8 mouse cellular contexts compared by ENCODE assay signal in genomic region chr17:78455114-78455513, GRCm38 (mm10). TPM values are rescaled to one million over a fixed set of nuclear protein-coding genes. Genes with fewer than 3 reads are reported as not detected.
DNase-seq lines count a peak whose midpoint lies in the region; ATAC-seq lines count a peak whose summit lies in the region.

No protein-coding gene starts in this region.

- H3K4me3 ChIP-seq in forebrain, embryonic 11.5 days (ENCODE audit: low read depth, low read length): no peak overlapping the region

- no peak overlapping the region for H3K4me2 ChIP-seq in forebrain, embryonic 11.5 days (ENCODE audit: low read depth, low read length, severe bottlenecking)

- intact Hi-C loops in heart, postnatal 25 days (cut with DNase I): loop anchor here (1.0 to 10.0 kb wide), 2 partner anchors 258 to 400 kb away; no protein-coding TSS in a partner anchor

- 42% methylated on average over 11 of the region's 11 CpGs for WGBS in forebrain, embryonic 11.5 days

- H3K4me1 ChIP-seq in forebrain, embryonic 11.5 days (replicated peaks; ENCODE audit: control insufficient read depth, insufficient read depth, low read length): no peaks in the 10 kb centered on the region

- H3K27me3 ChIP-seq in forebrain, embryonic 11.5 days (ENCODE audit: control insufficient read depth, insufficient read depth, low read length): no peaks in the 10 kb centered on the region

- no peaks in the 10 kb centered on the region for H3K36me3 ChIP-seq in forebrain, embryonic 11.5 days (ENCODE audit: control insufficient read depth, insufficient read depth, low read length)

- no peaks in the 10 kb centered on the region; the same call in 1 of the 2 replicates for H3K9me3 ChIP-seq in forebrain, embryonic 11.5 days (ENCODE audit: control insufficient read depth, low read length)

- peak; percentile 66; the same call in 1 of the 2 replicates for ATAC-seq in forebrain, embryonic 11.5 days (replicated peaks; ENCODE audit: low FRiP score)

- peak; percentile 92 for DNase-seq in NIH3T3 (ENCODE audit: low read depth)
- DNase-seq in c-Kit-positive CD71-negative TER-119-negative erythroid progenitor cells, embryonic 14.5 days (ENCODE audit: low read depth): peak; percentile 58
- DNase-seq in forebrain, embryonic 11.5 days (ENCODE audit: low spot score): peak; percentile 81
- DNase-seq in heart, postnatal 25 days (ENCODE audit: low spot score): peak; percentile 28
- DNase-seq in layer of hippocampus, adult 9-11 months: peak; percentile 55
- DNase-seq in lung, postnatal 36 days: peak; percentile 90
- DNase-seq in right cerebral cortex, postnatal 36 days (ENCODE audit: low spot score in 2 of 2): peak; percentile 43 to 48
- DNase-seq in urinary bladder, postnatal 4 days (ENCODE audit: low spot score in 2 of 2): peak; percentile 43 to 77

- H3K27ac ChIP-seq in forebrain, embryonic 11.5 days (ENCODE audit: low read depth, low read length): no peak overlapping the region

- H3K9ac ChIP-seq in forebrain, embryonic 11.5 days (ENCODE audit: low read length): no peak overlapping the region

RNA-seq across cellular contexts. Expression of gene Fez2, which starts 37.2 kb away (rescaled TPM):
- 35.7 and 39.4 TPM in 2 replicates for polyA plus RNA-seq in forebrain, embryonic 11.5 days (2014; fragmentation: Nextera tagmentation; extraction: Ambion mirVana)
- total RNA-seq in heart, postnatal 25 days (2021): 10 to 100 TPM; 82.4 to 84.5 TPM

RNA-seq across cellular contexts. Expression of gene Vit, which starts 52.8 kb away (rescaled TPM):
- 3.4 and 3.8 TPM in 2 replicates for polyA plus RNA-seq in forebrain, embryonic 11.5 days (2014; fragmentation: Nextera tagmentation; extraction: Ambion mirVana)
- 1 to 10 TPM; 1.2 to 1.6 TPM for total RNA-seq in heart, postnatal 25 days (2021)

Comparison
In these comparisons a context has a peak if more than half of its experiments do, and no peak if none do; other contexts are left out.
1. DNase-seq: peak in every context shown above with its lines; median percentile 92 in NIH3T3; 90 in lung, postnatal 36 days; 81 in forebrain, embryonic 11.5 days; 60 in urinary bladder, postnatal 4 days; 58 in c-Kit-positive CD71-negative TER-119-negative erythroid progenitor cells, embryonic 14.5 days; 55 in layer of hippocampus, adult 9-11 months; 46 in right cerebral cortex, postnatal 36 days; 28 in heart, postnatal 25 days.